Mouse (Mus musculus): ENCODE results near the gene Plxnd1.

- no peak for TF ChIP-seq CTCF (IDR thresholded peaks at IDR 0.05; ENCODE audit: extremely low read depth, insufficient read depth, low read length)
- TF ChIP-seq POLR2A (IDR thresholded peaks at IDR 0.05; ENCODE audit: extremely low read depth, insufficient read depth, low read length), result 0 out of 2 replicates have a peak, but pooled peaks have one; percentile 10
These were observed 1.2 kb downstream of the Plxnd1 start for GRCm38 (mm10) chr6:115993463-115994145.

Measured in cortical plate, adult 2 months (tissue).